Mouse (Mus musculus) embryo, embryonic 11.5 days (tissue): ENCODE measurements around the gene Cntn5.

Source experiments
- DNase-seq: peaks from one replicate; pipeline ENCODE4 v3.0.0-alpha.2; 2012; ENCODE audit warnings: low read depth, low spot score

The Cntn5 gene

GRCm38 (mm10) chr9:10447220-10447837 is 457.2 kb downstream of the Cntn5 start:
- no peak for DNase-seq

- no peak for DNase-seq
These were observed 492.5 kb downstream of the Cntn5 start for GRCm38 (mm10) chr9:10412075-10412474.

GRCm38 (mm10) chr9:10400099-10400498 is 504.5 kb downstream of the Cntn5 start:
- DNase-seq = peak; percentile 4

GRCm38 (mm10) chr9:10389863-10390262 is 514.7 kb downstream of the Cntn5 start:
- no peak for DNase-seq

GRCm38 (mm10) chr9:10384455-10384854 is 520.1 kb downstream of the Cntn5 start:
- DNase-seq = no peak

- no peak for DNase-seq
These were observed 521.4 kb downstream of the Cntn5 start for GRCm38 (mm10) chr9:10383140-10383539.

- no peak for DNase-seq
These were observed 522.9 kb downstream of the Cntn5 start for GRCm38 (mm10) chr9:10381701-10382100.

GRCm38 (mm10) chr9:10376261-10376660 is 528.3 kb downstream of the Cntn5 start:
- no peak for DNase-seq

GRCm38 (mm10) chr9:10368971-10369370 is 535.6 kb downstream of the Cntn5 start:
- no peak for DNase-seq

GRCm38 (mm10) chr9:10368410-10368809 is 536.2 kb downstream of the Cntn5 start:
- DNase-seq = no peak

GRCm38 (mm10) chr9:10366246-10366955 is 538.2 kb downstream of the Cntn5 start:
- no peak for DNase-seq

- no peak for DNase-seq
These were observed 553.5 kb downstream of the Cntn5 start for GRCm38 (mm10) chr9:10350909-10351655.

- no peak for DNase-seq
These were observed 555.8 kb downstream of the Cntn5 start for GRCm38 (mm10) chr9:10348741-10349140.

- no peak for DNase-seq
These were observed 556.4 kb downstream of the Cntn5 start for GRCm38 (mm10) chr9:10348222-10348621.

GRCm38 (mm10) chr9:10340751-10341150 is 563.8 kb downstream of the Cntn5 start:
- DNase-seq = no peak

GRCm38 (mm10) chr9:10339716-10340115 is 564.9 kb downstream of the Cntn5 start:
- no peak for DNase-seq

- peak; percentile 30 for DNase-seq
These were observed 579.7 kb downstream of the Cntn5 start for GRCm38 (mm10) chr9:10324697-10325368.

GRCm38 (mm10) chr9:10269342-10269741 is 635.2 kb downstream of the Cntn5 start:
- peak; percentile 5 for DNase-seq

- no peak for DNase-seq
These were observed 635.7 kb downstream of the Cntn5 start for GRCm38 (mm10) chr9:10268836-10269235.

- DNase-seq = no peak
These were observed 639.0 kb downstream of the Cntn5 start for GRCm38 (mm10) chr9:10265616-10266015.

GRCm38 (mm10) chr9:10233364-10233763 is 671.2 kb downstream of the Cntn5 start:
- DNase-seq = no peak

GRCm38 (mm10) chr9:10232066-10232465 is 672.5 kb downstream of the Cntn5 start:
- DNase-seq = no peak
